Mouse (Mus musculus) cerebellum, adult (tissue): Measurements from ENCODE around the gene Gfod1.

Experiments
- ATAC-seq: cut with Nextera tagmentation; 2 replicates; pipeline ENCODE4 v1.9.2; 2017; ENCODE audit warnings: mild to moderate bottlenecking, moderate library complexity, mixed read lengths; ENCODE audit not compliant: insufficient number of reproducible peaks, low FRiP score, low TSS enrichment

Gfod1 gene

DNA sequence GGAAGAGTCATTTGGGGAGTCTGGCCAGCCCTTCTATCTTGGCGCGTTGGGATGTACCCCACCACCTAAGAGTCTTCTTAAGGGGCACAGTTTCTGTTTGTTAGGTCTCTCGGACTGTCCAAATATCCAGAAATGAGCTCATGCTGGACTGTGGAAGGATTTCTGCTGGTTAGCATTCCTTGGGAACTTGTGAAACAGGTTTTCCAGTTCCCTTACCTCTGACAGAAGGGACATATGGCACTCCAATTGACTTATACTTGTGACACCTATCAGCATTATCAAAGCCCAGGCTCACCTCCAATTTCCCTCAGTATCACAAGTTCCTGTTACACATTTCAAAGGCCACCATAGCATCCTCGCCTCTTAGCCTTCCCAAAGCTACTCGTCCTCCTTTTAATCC lies 93.0 kb downstream of the Gfod1 start:
- no peak for ATAC-seq

DNA sequence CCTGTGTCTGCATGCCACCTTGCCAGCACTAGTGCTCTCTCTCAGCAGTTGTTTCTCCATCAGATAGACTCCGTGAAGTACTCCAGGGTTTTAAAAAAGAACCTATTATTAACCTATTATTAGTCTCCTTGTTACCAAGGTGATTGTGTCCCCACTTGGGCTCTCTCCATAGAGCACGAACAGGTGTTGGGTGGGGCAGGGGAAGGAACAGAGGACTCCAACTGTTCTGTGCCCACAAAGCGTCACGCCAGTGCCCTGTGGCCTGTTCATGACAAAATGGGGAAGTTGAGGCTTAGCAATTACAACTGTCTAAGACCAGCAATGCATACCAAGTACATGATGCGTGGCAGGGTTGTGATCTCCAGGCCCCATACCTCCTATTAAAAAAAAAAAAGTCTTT lies 94.4 kb downstream of the Gfod1 start:
- ATAC-seq, result no peak

DNA sequence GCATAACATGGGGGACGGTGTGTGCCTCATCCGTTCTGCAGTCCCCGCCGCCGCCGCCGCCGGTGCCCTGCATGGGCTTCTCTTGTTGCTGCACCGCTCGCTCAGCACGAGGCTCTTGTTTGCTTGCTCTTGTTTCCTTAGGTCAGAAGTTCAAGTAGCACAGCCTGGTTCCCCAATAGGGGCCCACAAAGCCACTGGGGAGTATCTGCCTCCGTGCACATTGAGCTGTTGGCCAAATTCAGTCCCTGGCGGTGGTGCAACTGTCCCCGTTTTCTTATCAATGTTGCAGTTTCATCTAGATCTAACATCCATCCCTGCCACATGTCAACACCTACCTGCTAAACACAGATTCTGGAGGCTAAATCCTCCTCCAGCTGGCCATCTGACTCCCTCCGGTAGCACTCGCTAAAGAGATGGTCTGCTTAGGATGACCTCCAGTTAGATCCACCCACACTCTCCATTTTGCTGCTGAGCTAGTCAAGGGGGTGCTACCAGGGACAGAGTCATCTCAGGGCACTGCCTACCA lies 95.0 kb downstream of the Gfod1 start:
- ATAC-seq, result 0 out of 2 replicates have a peak, but pooled peaks have one; percentile 9

DNA sequence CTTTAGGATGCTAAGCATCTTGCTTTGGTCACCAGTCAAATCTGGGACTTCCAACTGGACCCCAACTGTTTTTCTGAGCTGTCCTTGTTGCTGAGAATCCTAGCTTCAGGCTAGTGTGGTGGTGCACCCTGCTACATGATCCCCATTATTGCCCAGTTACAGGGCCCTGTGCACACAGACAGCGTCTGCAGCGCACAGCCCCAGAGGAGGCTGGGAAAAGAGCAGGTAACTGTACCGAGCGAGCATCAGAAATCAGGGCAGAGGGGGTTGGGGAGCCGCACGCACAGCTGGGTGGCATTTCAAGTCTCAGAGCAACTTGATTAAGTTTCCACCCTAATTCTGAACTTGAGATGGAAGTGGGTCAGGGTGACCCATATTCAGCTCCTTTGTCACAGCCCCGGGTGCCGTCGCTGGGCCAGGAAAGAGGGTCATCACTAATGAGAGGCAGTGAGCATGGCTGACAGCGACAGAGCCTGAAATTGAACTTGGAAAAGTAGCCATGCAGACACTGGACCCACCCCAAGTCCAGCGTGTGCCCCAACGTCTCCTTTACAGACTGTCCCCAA lies 97.8 kb downstream of the Gfod1 start:
- ATAC-seq, result no peak

DNA sequence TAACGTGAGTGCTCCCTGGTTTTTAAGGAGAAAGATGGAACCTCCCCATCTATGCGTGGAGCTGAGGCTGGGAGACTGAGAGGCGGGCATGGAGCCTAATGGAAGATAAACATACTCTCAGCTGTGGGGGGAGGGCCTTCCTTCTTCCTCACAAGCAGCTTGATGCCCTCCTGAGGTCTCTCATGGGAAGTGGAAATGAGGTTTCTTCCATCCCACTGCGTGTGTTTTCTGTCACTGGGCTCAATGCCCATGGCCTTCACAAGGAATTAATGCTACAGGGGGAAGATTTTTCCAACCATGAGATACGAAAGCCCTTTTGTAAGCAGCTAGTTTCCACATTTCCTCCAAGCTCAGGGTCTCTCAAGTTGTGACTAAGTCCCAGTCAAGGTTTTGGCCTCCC lies 100.3 kb downstream of the Gfod1 start:
- ATAC-seq, result no peak

DNA sequence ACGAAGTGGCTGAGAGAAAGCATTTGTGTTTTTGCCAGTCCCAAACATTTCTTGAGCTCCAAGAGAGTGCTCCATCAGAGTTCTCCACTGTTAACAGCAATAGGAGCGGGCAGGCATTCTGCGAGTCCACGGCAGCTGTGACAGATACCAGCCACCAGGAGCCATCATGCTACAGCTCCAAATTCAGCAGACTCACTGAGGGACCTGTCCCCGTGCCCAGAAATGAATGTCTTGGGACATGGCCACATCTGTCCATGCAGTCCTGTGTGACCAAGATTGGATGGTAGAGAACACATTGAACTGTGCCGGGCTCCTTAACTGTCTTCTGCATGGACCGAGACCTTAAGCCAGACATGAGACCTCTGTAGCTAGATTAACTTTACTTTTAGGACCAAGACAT lies 100.7 kb downstream of the Gfod1 start:
- no peak for ATAC-seq

DNA sequence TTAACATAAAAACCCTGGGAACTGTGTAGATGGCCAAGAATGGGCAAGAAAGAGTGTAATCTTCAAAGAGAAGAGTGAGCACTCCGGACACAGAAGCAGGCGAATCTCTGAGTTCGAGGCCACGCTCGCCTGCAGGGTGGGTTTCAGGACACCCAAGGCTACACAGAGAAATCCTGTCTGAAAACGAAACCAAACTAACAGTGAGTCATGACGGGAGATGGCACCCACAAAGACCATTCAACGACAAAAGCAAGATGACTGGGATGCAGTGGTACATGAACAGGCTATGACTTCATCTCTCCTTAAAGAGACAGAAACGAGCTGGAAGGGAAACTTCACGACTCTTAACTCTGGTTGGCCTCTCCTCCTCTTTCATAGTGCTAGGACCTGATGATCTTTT lies 101.6 kb downstream of the Gfod1 start:
- no peak for ATAC-seq

DNA sequence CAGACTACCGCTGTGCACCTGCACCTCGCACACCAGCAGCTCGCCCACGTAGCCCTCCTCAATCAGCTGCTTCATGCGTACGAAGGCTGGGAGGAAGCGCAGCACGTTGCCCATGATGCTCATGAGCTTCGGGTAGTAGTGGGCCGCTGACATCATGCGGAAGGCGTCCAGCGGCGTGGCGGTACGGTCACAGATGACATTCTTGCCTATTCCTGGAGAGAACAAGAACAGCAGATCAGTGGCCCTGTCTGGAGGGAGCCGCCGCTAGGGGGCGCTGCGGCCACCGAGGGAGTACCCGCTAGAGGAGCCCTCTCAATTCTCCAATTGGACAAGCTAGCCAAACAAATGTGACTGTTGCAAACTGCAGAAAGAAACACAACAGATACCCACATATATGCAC lies 102.9 kb downstream of the Gfod1 start:
- ATAC-seq, result peak; percentile 42; the same call in 1 of the 2 replicates

DNA sequence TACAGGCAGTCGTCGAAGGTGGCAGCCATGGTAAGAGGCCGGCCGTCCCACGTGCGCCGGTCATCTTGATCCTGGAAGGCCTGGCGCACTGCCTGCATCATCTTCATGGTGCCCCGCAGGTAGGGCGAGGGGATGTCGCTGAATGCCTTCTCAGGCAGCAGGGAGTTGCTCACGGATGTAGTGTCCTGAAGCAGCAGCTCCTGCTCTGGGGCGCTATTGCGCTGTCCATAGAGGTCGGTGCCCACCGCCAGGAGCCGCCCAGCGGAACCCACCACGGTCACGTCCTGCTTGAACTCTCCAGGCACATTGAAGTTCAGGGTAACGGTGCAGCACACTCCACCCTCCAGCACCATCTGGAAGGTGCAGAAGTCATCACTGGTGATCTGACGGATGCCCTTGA lies 103.5 kb downstream of the Gfod1 start:
- no peak for ATAC-seq

DNA sequence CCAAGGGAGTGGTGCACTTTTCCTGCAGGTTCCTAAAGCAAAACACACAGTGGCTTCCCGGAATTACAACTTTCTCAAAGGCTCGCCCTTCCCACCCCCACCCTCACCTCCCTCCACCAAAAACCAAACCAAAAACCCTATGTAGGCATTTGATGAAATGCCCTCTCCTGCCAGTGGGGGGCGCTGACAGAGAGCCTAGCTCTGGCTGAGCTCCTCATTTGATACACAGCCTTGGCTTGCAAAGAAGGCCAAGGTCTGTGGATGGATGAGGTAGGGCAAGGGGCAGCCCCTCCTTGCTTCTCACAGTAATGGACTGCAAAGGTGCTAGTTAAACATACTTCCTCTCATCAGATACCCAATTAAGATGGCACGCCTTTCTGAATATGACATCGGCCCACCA lies 104.2 kb downstream of the Gfod1 start:
- no peak for ATAC-seq

DNA sequence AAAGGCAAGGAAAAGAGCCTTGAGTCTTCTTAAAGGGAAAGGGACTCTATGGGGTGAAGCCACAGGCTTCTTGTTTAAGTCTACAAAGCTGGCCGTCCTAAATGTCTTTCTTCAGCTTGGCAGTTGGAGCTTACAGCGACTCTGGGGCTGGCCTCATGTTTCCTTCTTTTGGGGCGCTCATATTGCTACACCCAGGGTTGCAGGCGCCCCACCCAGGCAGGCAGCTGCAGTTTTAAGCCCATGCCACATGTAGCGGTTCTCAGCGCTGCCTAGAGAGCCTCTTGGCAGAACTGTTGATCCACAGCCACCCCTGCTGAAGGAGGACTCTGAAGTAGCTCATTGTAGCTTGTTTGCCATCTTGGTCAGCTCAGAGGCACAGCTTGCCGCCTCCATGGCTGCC lies 104.7 kb downstream of the Gfod1 start:
- ATAC-seq, result no peak

DNA sequence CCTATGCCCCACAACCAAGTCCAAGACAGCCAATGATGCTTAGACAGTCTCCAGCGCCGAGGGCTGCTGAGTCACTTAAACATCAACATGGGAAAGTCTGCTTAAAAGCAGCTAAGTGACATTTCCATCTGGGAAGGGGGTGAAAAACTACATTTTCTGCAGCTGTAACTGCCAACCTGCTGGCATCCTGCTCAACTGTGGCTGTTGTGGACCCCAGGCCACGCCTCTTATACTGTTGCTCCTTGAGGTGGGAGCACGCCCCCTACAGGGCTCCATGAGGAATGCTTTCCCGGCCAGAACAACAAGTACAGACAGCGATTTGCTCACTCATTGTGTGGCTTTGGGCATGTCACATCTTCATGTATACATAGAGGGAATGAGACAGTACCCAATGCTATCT lies 106.8 kb downstream of the Gfod1 start:
- ATAC-seq, result no peak

DNA sequence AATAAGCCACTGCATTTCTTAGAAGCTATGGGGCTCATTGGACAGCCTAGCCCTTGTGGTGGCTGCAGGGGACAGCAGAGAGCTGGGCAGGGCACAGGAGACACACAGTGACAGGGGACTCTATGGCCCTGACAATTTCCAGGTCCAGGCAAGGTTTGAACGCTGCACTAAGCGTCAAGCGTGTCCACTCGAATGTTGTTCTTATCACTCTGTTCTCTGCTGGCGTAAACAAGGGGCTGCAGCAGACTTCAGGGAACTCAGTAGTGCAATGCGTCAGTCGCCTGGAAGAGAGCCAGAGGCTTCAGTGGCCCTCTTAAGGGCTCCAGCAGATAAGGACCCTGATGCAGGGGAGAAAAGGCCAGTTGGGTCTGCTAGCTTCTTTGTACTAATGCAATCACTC lies 108.0 kb downstream of the Gfod1 start:
- no peak for ATAC-seq

DNA sequence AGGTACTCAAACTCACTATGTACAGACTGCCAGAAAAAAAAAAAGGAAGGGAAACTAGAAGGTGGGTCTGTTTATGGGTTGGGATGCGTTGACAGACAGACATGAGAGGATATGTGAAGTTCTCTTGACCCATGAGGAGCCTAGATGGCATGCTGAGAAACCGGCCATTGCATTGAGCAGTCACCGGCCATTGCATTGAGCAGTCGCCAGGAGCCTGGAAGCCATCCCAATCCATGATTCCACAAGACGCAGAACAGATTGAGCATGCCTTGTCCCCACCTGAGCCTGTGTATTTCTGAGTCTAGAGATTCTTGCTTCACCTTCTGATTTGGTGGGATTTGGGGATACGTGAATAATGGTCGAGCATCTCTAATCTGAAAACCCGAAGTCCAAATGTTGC lies 110.0 kb downstream of the Gfod1 start:
- ATAC-seq, result no peak

DNA sequence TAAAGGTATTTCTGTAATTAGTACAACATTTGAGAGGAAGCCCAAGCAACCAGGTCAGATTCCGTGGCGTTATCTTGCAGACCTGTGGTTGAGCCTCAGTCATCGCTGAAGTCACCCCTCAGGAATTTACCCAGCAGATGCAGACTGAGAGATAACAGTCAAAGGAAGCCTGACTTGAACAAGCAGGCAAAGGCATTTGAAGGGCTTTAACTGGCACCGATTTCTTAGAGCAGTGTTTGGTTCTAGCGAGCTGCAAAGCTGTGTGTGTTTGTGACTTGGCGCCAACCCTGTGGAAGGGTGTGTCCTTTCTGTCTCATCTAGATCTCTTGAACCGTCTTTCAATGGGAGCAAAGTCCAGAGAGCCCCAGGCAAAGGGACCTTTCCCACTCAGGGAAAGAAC lies 110.7 kb downstream of the Gfod1 start:
- ATAC-seq, result no peak

DNA sequence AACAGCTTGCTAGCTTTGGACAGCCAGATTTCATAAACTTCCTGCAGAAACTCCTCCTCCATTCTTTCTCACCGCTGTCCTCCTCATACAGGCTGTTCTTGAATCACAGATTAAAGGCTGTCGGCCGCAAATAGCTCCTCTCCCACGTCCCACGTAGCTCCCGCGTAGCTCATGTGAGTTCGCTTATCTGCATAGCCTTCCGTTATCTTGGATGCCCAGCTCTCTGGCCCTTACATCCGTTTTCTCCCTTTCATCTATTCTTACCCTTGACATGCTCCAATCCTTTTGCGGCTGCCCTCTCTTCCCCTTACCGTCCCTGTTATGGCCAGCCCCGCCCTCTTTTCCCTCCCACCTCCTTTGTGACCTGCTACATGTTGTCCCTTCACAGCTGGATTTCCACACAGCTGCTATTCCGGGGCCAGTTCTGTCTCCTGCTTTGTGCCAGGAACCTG lies 112.2 kb downstream of the Gfod1 start:
- no peak for ATAC-seq

DNA sequence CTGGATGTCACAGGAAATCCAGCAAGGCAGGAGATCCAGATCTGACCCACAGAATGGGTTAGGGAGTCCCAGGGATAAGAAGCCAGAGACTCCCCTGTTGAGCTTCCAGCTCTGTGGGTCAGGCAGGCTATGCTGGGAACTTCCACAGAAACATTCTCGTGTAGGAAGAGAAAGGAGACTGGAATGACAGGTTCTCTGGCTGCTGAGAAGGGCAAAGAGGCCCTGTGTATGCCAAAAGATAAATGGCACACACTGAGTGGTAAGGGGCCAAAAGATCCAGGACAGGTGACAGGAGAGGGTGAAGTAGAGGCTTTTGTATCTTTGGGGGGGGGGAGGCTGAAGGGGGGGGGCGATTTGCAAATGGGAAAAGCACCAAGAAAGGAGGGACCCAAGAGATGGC lies 112.7 kb downstream of the Gfod1 start:
- ATAC-seq, result no peak

DNA sequence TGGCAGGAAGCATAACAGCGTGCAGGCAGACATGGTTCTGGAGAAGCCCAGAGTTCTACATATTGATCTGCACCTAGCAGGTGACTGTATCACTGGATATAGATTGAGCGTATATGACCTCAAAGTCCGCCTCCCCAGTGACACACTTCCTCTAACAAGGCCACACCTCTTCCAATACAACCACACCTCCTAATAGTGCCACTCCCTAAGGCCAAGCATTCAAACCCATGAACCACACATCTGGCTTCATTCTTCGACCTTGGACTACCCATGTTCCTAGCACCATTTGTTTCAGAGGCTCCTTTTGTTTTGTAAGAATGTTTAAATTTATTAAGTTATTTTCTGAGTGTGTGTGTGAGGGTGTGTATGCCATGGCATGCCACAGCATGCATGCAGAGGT lies 116.2 kb downstream of the Gfod1 start:
- ATAC-seq, result no peak

DNA sequence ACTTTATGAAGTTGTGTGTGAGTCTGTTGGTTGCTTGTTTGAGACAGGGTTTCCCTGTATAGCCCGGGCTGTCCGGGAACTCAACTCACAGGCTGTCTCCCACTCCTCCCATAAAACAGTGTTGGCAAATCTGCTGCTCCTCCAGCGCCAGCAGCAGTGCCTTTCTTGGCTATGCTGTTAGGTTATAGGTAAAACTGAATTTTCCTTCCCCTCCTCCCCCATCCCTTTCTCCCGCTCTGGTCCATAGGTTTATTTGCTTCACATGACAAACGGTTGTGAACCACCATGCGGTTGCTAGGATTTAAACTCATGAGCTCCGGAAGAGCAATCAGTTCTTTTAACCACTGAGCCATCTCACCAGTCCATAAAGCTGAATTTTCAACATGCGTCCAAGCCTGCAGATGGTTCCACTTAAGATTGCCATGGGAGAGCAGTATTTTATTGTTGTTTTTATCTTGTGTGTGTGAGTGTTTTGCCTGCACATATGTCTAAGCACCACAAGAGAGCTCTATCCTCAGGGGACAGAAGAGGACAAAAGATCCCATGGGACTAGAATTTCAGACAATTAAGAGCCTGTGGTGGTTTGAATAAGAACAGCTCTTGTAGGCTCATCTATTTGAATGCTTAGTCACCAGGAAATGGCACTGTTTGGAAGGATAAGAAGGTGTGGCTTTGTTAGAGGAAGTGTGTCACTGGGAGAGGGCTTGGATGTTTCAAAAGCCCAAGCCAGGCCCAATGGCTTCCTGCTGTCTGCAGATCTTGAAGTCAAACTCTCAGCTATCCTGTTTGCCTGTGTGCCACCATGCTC lies 120.5 kb downstream of the Gfod1 start:
- ATAC-seq, result 0 out of 2 replicates have a peak, but pooled peaks have one; percentile 2

DNA sequence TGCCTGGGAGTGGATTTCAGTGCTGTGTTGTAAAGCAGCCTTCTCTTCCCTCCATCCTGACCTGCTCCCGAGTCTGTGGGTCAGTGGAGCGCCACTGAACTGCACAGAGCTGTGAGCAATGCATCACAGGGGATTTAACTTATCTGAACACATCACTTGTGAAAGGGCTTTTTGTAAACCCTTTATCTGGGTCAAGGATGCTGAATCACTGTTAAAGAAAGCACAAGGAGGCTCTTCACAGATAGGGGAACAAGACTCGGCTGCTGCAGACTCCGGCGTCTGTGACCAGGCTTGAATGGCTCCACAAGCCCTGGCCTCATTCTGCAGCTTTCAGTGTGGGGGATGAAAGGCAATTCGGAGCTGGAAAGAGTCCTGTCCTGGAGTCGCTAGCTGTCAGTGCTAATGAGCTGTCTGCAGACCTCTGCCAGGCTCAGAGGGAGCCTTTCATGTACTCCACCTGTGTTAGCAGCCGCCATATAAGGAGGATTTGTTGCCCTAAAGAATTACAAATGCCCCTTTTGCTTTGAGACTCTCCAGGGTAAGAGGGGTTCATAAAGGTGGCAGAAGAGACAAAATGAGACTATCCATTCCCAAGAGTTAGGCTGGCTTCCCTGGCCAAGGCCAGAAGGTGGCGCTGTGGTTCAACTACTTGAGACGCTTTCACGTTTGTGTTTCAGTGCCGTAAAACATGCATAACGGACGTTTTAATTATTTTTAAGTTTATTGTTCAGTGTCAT lies 121.3 kb downstream of the Gfod1 start:
- peak; percentile 69 for ATAC-seq

DNA sequence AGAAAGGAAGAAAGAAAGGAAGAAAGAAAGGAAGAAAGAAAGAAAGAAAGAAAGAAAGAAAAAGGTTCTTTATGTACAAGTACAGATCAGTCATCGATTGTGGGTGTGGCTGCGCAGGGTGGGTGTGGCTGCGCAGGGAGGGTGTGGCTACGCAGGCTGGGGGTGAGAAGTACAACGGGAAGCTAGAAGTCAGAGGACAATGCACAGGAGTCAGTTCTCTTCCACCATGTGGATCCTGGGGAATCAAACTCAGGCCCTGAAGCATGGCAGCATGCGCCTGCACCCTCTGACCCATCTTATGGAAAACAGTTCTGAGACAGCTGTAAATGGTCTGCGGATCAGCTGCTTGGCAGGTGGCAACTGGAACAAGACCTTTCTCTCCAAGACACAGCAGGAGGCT lies 122.9 kb downstream of the Gfod1 start:
- ATAC-seq, result no peak
